Mouse (Mus musculus) WW6 (cell line): ENCODE results near the gene Glyr1.

Experiments used
- DNase-seq: peaks from one replicate; pipeline ENCODE4 v3.0.0-alpha.2; 2013; ENCODE audit warnings: low read depth, low spot score

Glyr1 gene

DNA sequence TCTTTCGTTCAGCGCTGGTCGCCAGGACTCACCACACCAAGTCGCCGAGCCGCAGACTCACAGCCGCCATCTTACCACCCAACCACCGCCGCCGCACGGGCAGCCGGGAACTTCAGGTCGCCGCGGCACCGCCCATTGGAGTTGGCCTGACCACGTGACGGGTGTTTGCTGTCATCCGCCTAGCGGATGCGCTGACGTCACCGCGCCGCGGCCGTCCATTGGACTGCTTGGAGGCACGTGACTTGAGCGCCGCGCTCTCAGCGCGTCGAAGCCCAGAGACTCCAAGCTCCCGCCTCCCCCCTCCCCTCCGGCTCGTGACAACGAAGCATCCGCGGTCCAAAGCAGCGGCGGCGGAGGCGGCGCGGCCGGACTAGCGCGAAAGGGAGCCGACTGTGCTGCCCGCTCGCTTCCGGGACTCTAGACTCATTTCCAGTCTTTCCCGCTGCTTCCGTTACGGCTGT lies at the start of gene Glyr1, which contains the start of gene Ubn1:
Glyr1 (minus strand) TSS at position 90 of the 461 bp plus-strand sequence.
Ubn1 (plus strand) TSS at position 284 of the 461 bp plus-strand sequence.
- peak; percentile 98 for DNase-seq

GRCm38 (mm10) chr16:5096504-5096903 lies 46.8 kb upstream of the Glyr1 start:
- DNase-seq, result no peak

GRCm38 (mm10) chr16:5093285-5093684 lies 43.6 kb upstream of the Glyr1 start:
- DNase-seq, result no peak

- no peak for DNase-seq
Measured at GRCm38 (mm10) chr16:5089021-5089420, 39.4 kb upstream of the Glyr1 start.

DNA sequence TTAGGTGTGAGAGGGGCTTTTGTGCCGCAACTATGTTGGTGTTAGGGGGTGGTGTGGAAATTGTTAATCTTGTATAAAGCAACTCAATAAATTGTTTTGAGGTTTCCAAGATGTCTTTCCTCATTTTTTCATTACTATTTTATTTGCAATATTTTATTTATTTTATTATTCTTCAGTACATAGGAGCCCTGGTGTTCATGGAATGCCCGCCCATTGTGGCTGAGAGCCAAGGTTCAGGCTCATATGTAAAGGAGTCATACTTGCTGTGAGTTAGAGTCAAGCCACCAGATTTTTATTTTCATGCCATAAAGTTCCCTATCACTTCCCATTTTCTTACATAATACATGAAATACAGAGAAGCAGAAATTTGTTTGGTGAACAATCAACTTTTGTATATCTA lies 36.5 kb upstream of the Glyr1 start:
- DNase-seq, result no peak

DNA sequence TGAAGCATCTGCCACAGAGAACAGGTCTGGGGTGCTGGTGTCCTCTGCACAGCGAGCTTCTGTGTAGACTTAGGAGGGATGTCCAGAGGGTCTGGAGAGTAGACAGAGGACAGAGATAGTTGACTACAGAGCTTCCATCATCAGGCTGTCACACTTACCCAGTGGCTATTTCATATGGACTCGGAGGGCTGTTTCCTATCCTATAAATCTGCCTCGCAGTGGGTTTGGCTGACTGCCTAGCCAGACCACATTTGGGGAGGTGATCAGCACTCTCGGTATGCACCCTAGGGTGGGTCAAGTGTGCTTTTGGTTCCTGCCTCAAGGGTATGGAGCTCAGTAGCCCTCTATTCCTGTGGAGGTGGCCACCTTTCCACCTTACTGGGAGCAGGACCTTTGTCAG lies 35.5 kb upstream of the Glyr1 start:
- DNase-seq, result no peak

- DNase-seq, result no peak
Measured at GRCm38 (mm10) chr16:5074341-5074740, 24.7 kb upstream of the Glyr1 start.

- no peak for DNase-seq
Measured at GRCm38 (mm10) chr16:5071974-5072373, 22.3 kb upstream of the Glyr1 start.

- no peak for DNase-seq
Measured at GRCm38 (mm10) chr16:5070321-5070720, 20.7 kb upstream of the Glyr1 start.

- DNase-seq, result no peak
Measured at GRCm38 (mm10) chr16:5063472-5063871, 13.8 kb upstream of the Glyr1 start.

- DNase-seq, result no peak
Measured at GRCm38 (mm10) chr16:5058114-5058513, 8.5 kb upstream of the Glyr1 start.

GRCm38 (mm10) chr16:5050251-5051110 lies 818 bp upstream of the Glyr1 start:
- DNase-seq, result peak; percentile 14

- no peak for DNase-seq
Measured at GRCm38 (mm10) chr16:5049182-5049773, 385 bp downstream of the Glyr1 start.

GRCm38 (mm10) chr16:5045322-5045721 lies 4.3 kb downstream of the Glyr1 start:
- DNase-seq, result no peak

DNA sequence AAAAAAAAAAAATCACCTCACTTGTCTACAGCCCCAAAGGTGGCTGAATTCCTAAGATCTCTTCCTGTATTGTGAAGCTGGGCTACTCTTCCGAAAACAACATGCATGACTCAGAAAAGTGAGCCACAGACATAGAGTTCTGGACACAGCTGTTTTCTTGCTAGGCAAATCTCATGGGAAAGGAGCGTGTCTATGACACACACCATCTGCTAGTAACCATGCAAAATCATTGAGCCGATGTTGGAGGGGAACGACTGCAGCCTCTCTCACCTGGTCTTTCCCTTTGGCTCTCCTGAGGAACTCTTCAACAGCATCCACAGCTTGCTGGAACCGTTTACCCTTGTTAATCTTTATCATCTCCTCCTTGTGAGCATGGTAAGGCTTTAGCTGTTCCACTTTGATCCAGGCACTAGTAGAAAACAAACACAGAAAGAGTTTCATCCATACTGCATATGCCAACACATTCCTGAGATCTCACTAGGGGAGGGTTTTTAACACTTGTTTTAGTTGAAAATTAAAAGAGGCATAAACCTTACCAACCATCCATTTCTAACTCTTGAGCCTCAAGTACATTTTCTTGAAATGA lies 12.9 kb downstream of the Glyr1 start:
- no peak for DNase-seq

GRCm38 (mm10) chr16:5035591-5035990 lies 14.1 kb downstream of the Glyr1 start:
- no peak for DNase-seq

GRCm38 (mm10) chr16:5029847-5030246 lies 19.8 kb downstream of the Glyr1 start:
- no peak for DNase-seq

DNA sequence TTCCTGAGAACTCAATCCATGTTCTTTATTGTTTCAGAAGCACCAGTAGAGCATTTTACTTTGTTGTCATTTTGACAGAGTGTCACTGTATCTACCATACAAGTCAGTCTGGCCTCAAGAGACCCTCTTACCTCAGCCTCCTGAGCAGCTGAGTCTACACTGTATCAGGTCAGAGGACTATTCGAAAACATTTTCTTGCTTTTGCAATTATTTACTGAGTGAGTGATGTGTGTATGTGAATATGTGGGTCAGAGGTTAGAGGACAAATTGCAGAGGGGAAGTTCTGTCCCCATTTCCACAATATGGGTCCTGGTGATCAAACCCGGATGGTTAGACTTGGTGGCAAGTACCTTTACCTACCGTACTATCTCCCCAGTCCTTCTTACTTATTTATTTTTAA lies 25.6 kb downstream of the Glyr1 start:
- DNase-seq, result no peak

GRCm38 (mm10) chr16:5014578-5014977 lies 35.1 kb downstream of the Glyr1 start:
- DNase-seq, result no peak

GRCm38 (mm10) chr16:5013054-5013838 lies 36.4 kb downstream of the Glyr1 start, which contains the start of gene Rogdi:
Gene Rogdi (minus strand): TSS chr16:5013553.
- peak; percentile 97 for DNase-seq
